Mouse (Mus musculus): Measurements from ENCODE around the gene Srgap2.

DNA sequence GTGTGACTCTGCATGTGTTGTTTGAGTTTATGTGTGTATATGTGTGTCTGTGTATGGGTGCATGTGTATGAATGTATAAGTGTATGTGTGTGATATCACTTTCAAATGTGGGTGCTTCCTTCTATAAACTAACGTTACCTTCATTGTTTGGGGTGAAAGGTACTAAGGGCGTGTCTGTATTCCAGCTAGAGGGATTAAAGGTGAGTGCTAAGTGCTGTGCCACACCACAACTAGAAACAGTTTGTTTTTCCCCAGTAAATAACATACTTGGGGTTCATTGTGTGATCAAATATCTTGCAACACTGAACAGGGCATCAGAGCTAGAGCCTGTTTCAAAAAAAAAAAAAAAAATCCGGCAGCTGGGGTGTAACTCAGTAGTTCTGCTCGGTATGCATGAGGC is 245.4 kb downstream of the Srgap2 start:
- TF ChIP-seq CTCF (IDR thresholded peaks at IDR 0.05; ENCODE audit: low read depth, low read length) (no peak), POLR2A (IDR thresholded peaks at IDR 0.05; ENCODE audit: borderline replicate concordance, low read depth, low read length) (no peak)

Measured in bone marrow macrophage, adult 2 months (primary cell).